ENCODE assay signal across 8 mouse cellular contexts in the genomic region with DNA sequence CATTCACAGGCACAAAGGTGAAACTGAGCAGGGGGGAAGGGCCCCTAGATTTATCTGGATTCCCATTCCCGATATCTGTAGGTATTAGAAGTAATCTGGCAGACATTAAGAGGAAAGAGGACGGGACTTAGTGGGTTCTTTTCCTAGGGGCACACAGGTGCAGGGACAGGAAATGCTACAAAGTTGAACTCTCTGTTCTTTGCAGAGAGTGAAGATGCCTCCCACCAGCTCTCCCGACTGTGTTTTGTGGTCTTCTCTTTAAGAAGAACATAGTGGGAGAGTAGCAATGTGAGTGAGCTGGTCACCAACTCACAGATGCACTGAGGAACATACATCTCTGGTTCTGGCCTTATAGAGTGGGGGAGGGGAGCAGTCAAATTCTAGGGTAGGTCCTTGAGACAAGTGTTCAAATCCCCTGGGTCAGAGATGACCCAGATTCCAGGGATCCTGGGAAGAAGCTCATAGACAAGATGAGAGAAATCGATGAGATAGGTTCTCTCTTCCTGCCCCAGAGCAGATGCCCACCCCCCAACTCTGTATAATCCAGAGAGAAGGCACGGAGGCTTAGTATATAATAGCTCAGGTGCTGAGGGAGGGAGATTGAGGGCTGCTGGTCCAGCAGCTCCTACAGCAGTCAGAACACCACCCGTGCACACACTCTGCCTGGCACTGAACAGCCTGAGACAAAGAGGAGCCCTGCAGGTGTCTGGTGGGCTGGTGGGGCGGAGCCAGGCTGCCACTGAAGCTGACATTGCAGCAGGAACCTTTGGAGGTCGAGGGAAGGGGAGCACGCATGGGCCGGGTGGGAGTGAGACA. TPM values are rescaled to one million over a fixed set of nuclear protein-coding genes. Genes with fewer than 3 reads are reported as not detected.
DNase-seq lines count a peak whose midpoint lies in the region; ATAC-seq lines count a peak whose summit lies in the region.

No protein-coding gene starts in this region.

- peaks cover 94% of the 10 kb centered on the region for H3K4me1 ChIP-seq in lung, embryonic 15.5 days
- H3K4me1 ChIP-seq in forebrain, embryonic 14.5 days (ENCODE audit: control insufficient read depth, insufficient read depth, low read length) = peaks cover 46% of the 10 kb centered on the region
- peaks cover 98% of the 10 kb centered on the region for H3K4me1 ChIP-seq in liver, embryonic 12.5 days
- peaks cover 83% of the 10 kb centered on the region for H3K4me1 ChIP-seq in stomach, embryonic 16.5 days (ENCODE audit: control insufficient read depth, insufficient read depth, low read length)

- H3K9ac ChIP-seq in lung, embryonic 15.5 days = peak overlapping the region; percentile 72; the same call in 1 of the 2 replicates
- peak overlapping the region; percentile 98 for H3K9ac ChIP-seq in forebrain, embryonic 14.5 days (ENCODE audit: low read length)
- H3K9ac ChIP-seq in liver, embryonic 12.5 days = peak overlapping the region; percentile 88
- H3K9ac ChIP-seq in stomach, embryonic 16.5 days (ENCODE audit: low read length) = peak overlapping the region; percentile 89

- peaks cover 11% of the 10 kb centered on the region; the same call in 1 of the 2 replicates for H3K27me3 ChIP-seq in lung, embryonic 15.5 days
- H3K27me3 ChIP-seq in forebrain, embryonic 14.5 days (replicated peaks; ENCODE audit: control insufficient read depth, insufficient read depth, low read length) = no peaks in the 10 kb centered on the region
- peaks cover 10% of the 10 kb centered on the region for H3K27me3 ChIP-seq in liver, embryonic 12.5 days (replicated peaks)
- no peaks in the 10 kb centered on the region for H3K27me3 ChIP-seq in stomach, embryonic 16.5 days (ENCODE audit: control insufficient read depth, insufficient read depth, low read length)

- H3K9me3 ChIP-seq in lung, embryonic 15.5 days = no peaks in the 10 kb centered on the region
- no peaks in the 10 kb centered on the region for H3K9me3 ChIP-seq in forebrain, embryonic 14.5 days (replicated peaks; ENCODE audit: control insufficient read depth, low read length)
- no peaks in the 10 kb centered on the region for H3K9me3 ChIP-seq in liver, embryonic 12.5 days (replicated peaks)
- no peaks in the 10 kb centered on the region for H3K9me3 ChIP-seq in stomach, embryonic 16.5 days (replicated peaks; ENCODE audit: control insufficient read depth, low read length)

- no peak for DNase-seq in lung, postnatal 25 days (ENCODE audit: low spot score)
- DNase-seq in forebrain, embryonic 14.5 days (ENCODE audit: low spot score) = peak; percentile 63
- DNase-seq in embryo, embryonic 11 days = no peak
- no peak for DNase-seq in adrenal gland, adult 18-20 months (ENCODE audit: low spot score in 2 of 2)
- no peak for DNase-seq in right cerebral cortex, postnatal 25 days

- H3K27ac ChIP-seq in lung, embryonic 15.5 days = no peak overlapping the region
- H3K27ac ChIP-seq in forebrain, embryonic 14.5 days (ENCODE audit: low read depth, low read length) = peak overlapping the region; percentile 92
- H3K27ac ChIP-seq in liver, embryonic 12.5 days = no peak overlapping the region
- H3K27ac ChIP-seq in stomach, embryonic 16.5 days (ENCODE audit: low read length) = no peak overlapping the region

- H3K4me2 ChIP-seq in lung, embryonic 15.5 days = peak overlapping the region; percentile 100
- peak overlapping the region; percentile 73 for H3K4me2 ChIP-seq in forebrain, embryonic 14.5 days (ENCODE audit: low read length)
- peak overlapping the region; percentile 99 for H3K4me2 ChIP-seq in liver, embryonic 12.5 days
- peak overlapping the region; percentile 100 for H3K4me2 ChIP-seq in stomach, embryonic 16.5 days (ENCODE audit: low read depth, low read length)

- no peaks in the 10 kb centered on the region for H3K36me3 ChIP-seq in lung, embryonic 15.5 days
- H3K36me3 ChIP-seq in forebrain, embryonic 14.5 days (ENCODE audit: control insufficient read depth, insufficient read depth, low read length) = no peaks in the 10 kb centered on the region
- no peaks in the 10 kb centered on the region for H3K36me3 ChIP-seq in liver, embryonic 12.5 days
- H3K36me3 ChIP-seq in stomach, embryonic 16.5 days (ENCODE audit: control insufficient read depth, insufficient read depth, low read length) = no peaks in the 10 kb centered on the region

- 42% methylated on average over 10 of the region's 10 CpGs for WGBS in lung, embryonic 15.5 days
- 21% methylated on average over 10 of the region's 10 CpGs for WGBS in forebrain, embryonic 14.5 days
- 30% methylated on average over 10 of the region's 10 CpGs for WGBS in liver, embryonic 12.5 days (ENCODE audit: insufficient replicate concordance)
- WGBS in stomach, embryonic 16.5 days = 45% methylated on average over 10 of the region's 10 CpGs

- no peak for ATAC-seq in lung, embryonic 15.5 days (ENCODE audit: borderline replicate concordance, extremely low read depth, low FRiP score, low TSS enrichment)
- ATAC-seq in forebrain, embryonic 14.5 days = peak; percentile 22
- no peak for ATAC-seq in liver, embryonic 12.5 days
- no peak for ATAC-seq in stomach, embryonic 16.5 days (ENCODE audit: insufficient read depth, low FRiP score)

- H3K4me3 ChIP-seq in lung, embryonic 15.5 days = peak overlapping the region; percentile 70
- H3K4me3 ChIP-seq in forebrain, embryonic 14.5 days (ENCODE audit: low read depth, low read length) = peak overlapping the region; percentile 96
- H3K4me3 ChIP-seq in liver, embryonic 12.5 days = peak overlapping the region; percentile 79
- H3K4me3 ChIP-seq in stomach, embryonic 16.5 days (replicated peaks; ENCODE audit: low read length) = peak overlapping the region; percentile 87

RNA-seq across cellular contexts. Expression of gene Kif21b, which starts 1.4 kb away (rescaled TPM):
- polyA plus RNA-seq in lung, embryonic 15.5 days (2015; fragmentation: Nextera tagmentation; extraction: Ambion mirVana) = 3.5 and 4.1 TPM in 2 replicates
- polyA plus RNA-seq in forebrain, embryonic 14.5 days (2014; fragmentation: Nextera tagmentation; extraction: Ambion mirVana) = 52.4 and 61.5 TPM in 2 replicates
- polyA plus RNA-seq in liver, embryonic 12.5 days (2016; fragmentation: Nextera tagmentation; extraction: Ambion mirVana) = 2.9 and 3.6 TPM in 2 replicates
- polyA plus RNA-seq in stomach, embryonic 16.5 days (2015; fragmentation: Nextera tagmentation; extraction: Ambion mirVana) = 2.2 and 2.3 TPM in 2 replicates
- total RNA-seq in adrenal gland, adult 18-20 months (2021) = 1 to 10 TPM; 2.0 TPM

Comparison
In these comparisons a context has a peak if more than half of its experiments do, and no peak if none do; other contexts are left out.
1. RNA of gene Kif21b, which starts 1.4 kb away (polyA plus RNA-seq): 52.4 to 61.5 TPM in forebrain, embryonic 14.5 days; 3.5 to 4.1 TPM in lung, embryonic 15.5 days, 2.9 to 3.6 TPM in liver, embryonic 12.5 days and 2.2 to 2.3 TPM in stomach, embryonic 16.5 days; every median in the first group is over 10 times any median in the second.
2. Peak in every context shown above with its lines, with median percentiles within 50 percentile points of each other: H3K4me2 ChIP-seq, H3K4me3 ChIP-seq and H3K9ac ChIP-seq.